Comparison of ENCODE assay signal across 10 mouse cellular contexts in genomic region chr17:45169257-45169994, GRCm38 (mm10).
DNase-seq lines count a peak whose midpoint lies in the region; ATAC-seq and TF ChIP-seq lines count a peak whose summit lies in the region.
"Had no signal": no experiment of that assay in that cellular context is flagged by ENCODE, and none has a peak within 500 bp of the region (broad histone marks: within the 10 kb centered on the region; RNA-seq: fewer than 3 reads in every experiment).

No protein-coding gene starts in this region.

- H3K4me3 ChIP-seq in forebrain, embryonic 15.5 days: no peak overlapping the region
- H3K4me3 ChIP-seq in midbrain, postnatal 0 days (ENCODE audit: low read depth, low read length): no peak overlapping the region

- no peaks in the 10 kb centered on the region for H3K27me3 ChIP-seq in forebrain, embryonic 15.5 days
- no peaks in the 10 kb centered on the region for H3K27me3 ChIP-seq in midbrain, postnatal 0 days (ENCODE audit: insufficient read depth, low read length)

- no peak overlapping the region for H3K9ac ChIP-seq in forebrain, embryonic 15.5 days (replicated peaks)
- H3K9ac ChIP-seq in midbrain, postnatal 0 days (replicated peaks; ENCODE audit: low read length, poor library complexity, severe bottlenecking): no peak overlapping the region

- no peaks in the 10 kb centered on the region for H3K36me3 ChIP-seq in forebrain, embryonic 15.5 days
- H3K36me3 ChIP-seq in midbrain, postnatal 0 days (ENCODE audit: insufficient read depth, low read length): no peaks in the 10 kb centered on the region
- H3K36me3 ChIP-seq: G1E had no signal

- H3K27ac ChIP-seq in forebrain, embryonic 15.5 days (replicated peaks): peak overlapping the region; percentile 68
- no peak overlapping the region for H3K27ac ChIP-seq in midbrain, postnatal 0 days (ENCODE audit: low read depth, low read length)

- no peak overlapping the region for H3K4me2 ChIP-seq in forebrain, embryonic 15.5 days (replicated peaks)
- no peak overlapping the region for H3K4me2 ChIP-seq in midbrain, postnatal 0 days (ENCODE audit: low read depth, low read length, poor library complexity, severe bottlenecking)

- ATAC-seq in forebrain, embryonic 15.5 days (replicated peaks): peak; percentile 70
- ATAC-seq in midbrain, postnatal 0 days (ENCODE audit: low FRiP score): no peak

- WGBS in forebrain, embryonic 15.5 days: 49% methylated on average over 10 of the region's 10 CpGs
- WGBS in midbrain, postnatal 0 days: 40% methylated on average over 9 of the region's 10 CpGs

- TF ChIP-seq CTCF in brain, embryonic 14.5 days (IDR thresholded peaks at IDR 0.05; ENCODE audit: borderline replicate concordance, extremely low read depth, insufficient read depth, insufficient read length): no peak
- no peak for TF ChIP-seq CTCF in midbrain, postnatal 0 days (IDR thresholded peaks at IDR 0.05)

- no peak for TF ChIP-seq POLR2A in brain, embryonic 14.5 days (IDR thresholded peaks at IDR 0.05; ENCODE audit: borderline replicate concordance, extremely low read depth, insufficient read depth, insufficient read length, poor library complexity, severe bottlenecking)

- no peaks in the 10 kb centered on the region for H3K9me3 ChIP-seq in forebrain, embryonic 15.5 days
- no peaks in the 10 kb centered on the region for H3K9me3 ChIP-seq in midbrain, postnatal 0 days (ENCODE audit: low read length)

- H3K4me1 ChIP-seq in forebrain, embryonic 15.5 days: peaks cover 13% of the 10 kb centered on the region
- H3K4me1 ChIP-seq in midbrain, postnatal 0 days (ENCODE audit: insufficient read depth, low read length): no peaks in the 10 kb centered on the region

- DNase-seq in brain, embryonic 14.5 days (ENCODE audit: low read depth): peak; percentile 77
- DNase-seq in layer of hippocampus, postnatal 14 days (ENCODE audit: low spot score in 2 of 2): peak; percentile 66 to 69
- DNase-seq in midbrain, postnatal 0 days (ENCODE audit: low spot score): peak; percentile 13
- no peak for DNase-seq in kidney, adult 11 months
- no peak for DNase-seq in adrenal gland, adult (ENCODE audit: inconsistent age in 2 of 2, low spot score in 1 of 2)
- no peak for DNase-seq in embryo, embryonic 11 days
- DNase-seq: gastrocnemius, postnatal 25 days; kidney, adult 9 months had no signal

Comparison
In these comparisons a context has a peak if more than half of its experiments do, and no peak if none do; other contexts are left out.
1. DNase-seq: peak in brain, embryonic 14.5 days (single experiment), layer of hippocampus, postnatal 14 days (2 of 2) and midbrain, postnatal 0 days (single experiment); none in kidney, adult 11 months (single experiment), adrenal gland, adult (0 of 2) and embryo, embryonic 11 days (single experiment).